Mouse (Mus musculus) thymus, adult 2 months (tissue): ENCODE data around the gene Cplx1.

Experiments used
- CTCF ChIP-seq: fragments of 200-500 bp; IDR thresholded peaks from 2 replicates; pipeline ENCODE4 v1.5.1; 2012; ENCODE audit warnings: mild to moderate bottlenecking, control low read depth, low read length, moderate library complexity, borderline replicate concordance; ENCODE audit not compliant: control insufficient read depth, poor library complexity, insufficient read depth; ENCODE audit errors: extremely low read depth
- POLR2A ChIP-seq: fragments of 200-500 bp; IDR thresholded peaks from 2 replicates; pipeline ENCODE4 v1.6.1; 2012; ENCODE audit warnings: mild to moderate bottlenecking, low read length, control low read depth, moderate library complexity; ENCODE audit not compliant: control insufficient read depth, poor library complexity, insufficient read depth; ENCODE audit errors: extremely low read depth

- TF ChIP-seq POLR2A (no peak), CTCF (no peak)
These were observed 28.8 kb downstream of the Cplx1 start for GRCm38 (mm10) chr5:108521016-108521415.
